Comparison of ENCODE assay signal across 8 mouse cellular contexts in the genomic region with DNA sequence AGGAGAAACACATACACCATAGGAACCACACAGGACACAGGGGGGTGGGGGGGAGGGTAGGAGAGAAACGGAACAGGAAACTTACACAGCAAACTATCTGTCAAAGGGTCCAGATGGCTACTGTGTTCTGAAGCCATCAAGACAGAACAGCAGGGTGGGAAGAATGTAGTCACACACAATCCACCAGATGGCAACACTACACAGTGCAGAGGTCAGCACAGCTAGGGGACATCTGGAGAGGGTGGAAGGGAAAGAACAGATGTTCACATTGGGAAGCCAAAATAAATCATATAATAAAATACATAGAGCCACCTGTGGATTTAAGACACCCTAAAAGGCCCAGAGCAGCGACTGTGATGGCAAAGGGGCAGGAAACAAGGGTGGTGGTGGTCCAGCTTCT. TPM values are rescaled to one million over a fixed set of nuclear protein-coding genes. Genes with fewer than 3 reads are reported as not detected.
DNase-seq lines count a peak whose midpoint lies in the region; ATAC-seq and TF ChIP-seq lines count a peak whose summit lies in the region.

No protein-coding gene starts in this region.

- H3K36me3 ChIP-seq in thymus, adult 2 months (ENCODE audit: control insufficient read depth, insufficient read depth, low read length) = no peaks in the 10 kb centered on the region
- peaks cover 12% of the 10 kb centered on the region; the same call in 1 of the 2 replicates for H3K36me3 ChIP-seq in embryonic facial prominence, embryonic 12.5 days
- H3K36me3 ChIP-seq in limb, embryonic 13.5 days = peaks cover 13% of the 10 kb centered on the region
- H3K36me3 ChIP-seq in stomach, embryonic 16.5 days (ENCODE audit: control insufficient read depth, insufficient read depth, low read length) = no peaks in the 10 kb centered on the region

- no peak overlapping the region for H3K9ac ChIP-seq in embryonic facial prominence, embryonic 12.5 days
- H3K9ac ChIP-seq in limb, embryonic 13.5 days = no peak overlapping the region
- H3K9ac ChIP-seq in stomach, embryonic 16.5 days (ENCODE audit: low read length) = no peak overlapping the region

- H3K4me2 ChIP-seq in embryonic facial prominence, embryonic 12.5 days (replicated peaks) = no peak overlapping the region
- no peak overlapping the region for H3K4me2 ChIP-seq in limb, embryonic 13.5 days (replicated peaks)
- no peak overlapping the region for H3K4me2 ChIP-seq in stomach, embryonic 16.5 days (ENCODE audit: low read depth, low read length)

- 0 out of 2 replicates have a peak, but pooled peaks have one; percentile 64 for ATAC-seq in embryonic facial prominence, embryonic 12.5 days (ENCODE audit: insufficient number of reproducible peaks, insufficient read depth, low FRiP score, low TSS enrichment)
- peak; percentile 71; the same call in 1 of the 2 replicates for ATAC-seq in limb, embryonic 13.5 days (ENCODE audit: low FRiP score, low read depth)
- peak; percentile 72 for ATAC-seq in stomach, embryonic 16.5 days (ENCODE audit: insufficient read depth, low FRiP score)
- no peak for ATAC-seq in frontal cortex, adult (ENCODE audit: low TSS enrichment)

- DNase-seq in thymus, adult 2 months = peak; percentile 12
- DNase-seq in thymus, adult 18-20 months = no peak
- no peak for DNase-seq in left cerebral cortex, adult 8-10 months (ENCODE audit: low spot score in 2 of 2)
- no peak for DNase-seq in gastrocnemius, postnatal 25 days

- no peak for TF ChIP-seq CTCF in thymus, adult 2 months (IDR thresholded peaks at IDR 0.05; ENCODE audit: borderline replicate concordance, control insufficient read depth, extremely low read depth, insufficient read depth, low read length, poor library complexity)

- no peaks in the 10 kb centered on the region for H3K9me3 ChIP-seq in embryonic facial prominence, embryonic 12.5 days
- no peaks in the 10 kb centered on the region for H3K9me3 ChIP-seq in limb, embryonic 13.5 days
- H3K9me3 ChIP-seq in stomach, embryonic 16.5 days (replicated peaks; ENCODE audit: control insufficient read depth, low read length) = no peaks in the 10 kb centered on the region

- H3K4me1 ChIP-seq in thymus, adult 2 months (replicated peaks; ENCODE audit: control insufficient read depth, insufficient read depth, low read length) = no peaks in the 10 kb centered on the region
- peaks cover 3% of the 10 kb centered on the region; the same call in 1 of the 2 replicates for H3K4me1 ChIP-seq in embryonic facial prominence, embryonic 12.5 days
- peaks cover 6% of the 10 kb centered on the region; the same call in 1 of the 2 replicates for H3K4me1 ChIP-seq in limb, embryonic 13.5 days
- no peaks in the 10 kb centered on the region for H3K4me1 ChIP-seq in stomach, embryonic 16.5 days (ENCODE audit: control insufficient read depth, insufficient read depth, low read length)

- TF ChIP-seq POLR2A in thymus, adult 2 months (IDR thresholded peaks at IDR 0.05; ENCODE audit: control insufficient read depth, extremely low read depth, insufficient read depth, low read length, poor library complexity) = no peak

- WGBS in thymus, adult 2 months = 43% methylated on average over 2 of the region's 2 CpGs
- WGBS in embryonic facial prominence, embryonic 12.5 days = 54% methylated on average over 2 of the region's 2 CpGs
- WGBS in limb, embryonic 13.5 days = 18% methylated on average over 2 of the region's 2 CpGs
- WGBS in stomach, embryonic 16.5 days = 32% methylated on average over 2 of the region's 2 CpGs

- no peak overlapping the region for H3K4me3 ChIP-seq in thymus, adult 2 months (ENCODE audit: control insufficient read depth, insufficient read depth, low read length)
- H3K4me3 ChIP-seq in embryonic facial prominence, embryonic 12.5 days = no peak overlapping the region
- no peak overlapping the region for H3K4me3 ChIP-seq in limb, embryonic 13.5 days
- no peak overlapping the region for H3K4me3 ChIP-seq in stomach, embryonic 16.5 days (replicated peaks; ENCODE audit: low read length)

- no peak overlapping the region for H3K27ac ChIP-seq in thymus, adult 2 months (ENCODE audit: control insufficient read depth, insufficient read depth, low read length)
- H3K27ac ChIP-seq in embryonic facial prominence, embryonic 12.5 days = no peak overlapping the region
- no peak overlapping the region for H3K27ac ChIP-seq in limb, embryonic 13.5 days
- H3K27ac ChIP-seq in stomach, embryonic 16.5 days (ENCODE audit: low read length) = no peak overlapping the region

- no peaks in the 10 kb centered on the region for H3K27me3 ChIP-seq in thymus, adult 2 months (ENCODE audit: control insufficient read depth, insufficient read depth, low read length)
- no peaks in the 10 kb centered on the region for H3K27me3 ChIP-seq in embryonic facial prominence, embryonic 12.5 days
- no peaks in the 10 kb centered on the region for H3K27me3 ChIP-seq in limb, embryonic 13.5 days
- H3K27me3 ChIP-seq in stomach, embryonic 16.5 days (ENCODE audit: control insufficient read depth, insufficient read depth, low read length) = no peaks in the 10 kb centered on the region

RNA-seq across cellular contexts. Expression of gene Habp4, which starts 43.6 kb away (rescaled TPM):
- polyA plus RNA-seq in thymus, adult 2 months (2012; rRNA removed) = 7.2 and 10.8 TPM in 2 replicates
- polyA plus RNA-seq in embryonic facial prominence, embryonic 12.5 days (2016; fragmentation: Nextera tagmentation; extraction: Ambion mirVana) = 37.1 and 37.2 TPM in 2 replicates
- polyA plus RNA-seq in limb, embryonic 13.5 days (2015; fragmentation: Nextera tagmentation; extraction: Ambion mirVana) = 25.6 and 28.2 TPM in 2 replicates
- 14.2 and 15.4 TPM in 2 replicates for polyA plus RNA-seq in stomach, embryonic 16.5 days (2015; fragmentation: Nextera tagmentation; extraction: Ambion mirVana)
- total RNA-seq in left cerebral cortex, adult 8-10 months (2022) = 100 to 1,000 TPM; 194 to 218 (median 205) TPM
- 10 to 100 TPM; 24.6 to 25.2 TPM for total RNA-seq in gastrocnemius, postnatal 25 days (2021)

RNA-seq across cellular contexts. Expression of gene Zfp367, which starts 52.2 kb away (rescaled TPM):
- 13.3 and 16.2 TPM in 2 replicates for polyA plus RNA-seq in thymus, adult 2 months (2012; rRNA removed)
- polyA plus RNA-seq in embryonic facial prominence, embryonic 12.5 days (2016; fragmentation: Nextera tagmentation; extraction: Ambion mirVana) = 18.7 and 19.1 TPM in 2 replicates
- 17.0 and 18.3 TPM in 2 replicates for polyA plus RNA-seq in limb, embryonic 13.5 days (2015; fragmentation: Nextera tagmentation; extraction: Ambion mirVana)
- polyA plus RNA-seq in stomach, embryonic 16.5 days (2015; fragmentation: Nextera tagmentation; extraction: Ambion mirVana) = 17.8 and 20.1 TPM in 2 replicates
- total RNA-seq in left cerebral cortex, adult 8-10 months (2022) = 10 to 100 TPM; 24.5 to 27.7 (median 25.8) TPM
- 10 to 100 TPM; 17.5 to 18.6 TPM for total RNA-seq in gastrocnemius, postnatal 25 days (2021)
